Mouse (Mus musculus): ENCODE data around the gene Mucl3. TPM values are rescaled to one million over a fixed set of nuclear protein-coding genes. Genes with fewer than 3 reads are reported as not detected.

Gene Mucl3
- polyA plus RNA-seq, 1 experiment, result 0.26 TPM

Other genes starting within 250 kb of the Mucl3 start
- 52.5 and 53.5 TPM in 2 replicates for gene H2-Q6, start 218.8 kb downstream of the Mucl3 start, polyA plus RNA-seq (2012; rRNA removed)
- 127 and 155 TPM in 2 replicates for gene H2-Q7, start 204.5 kb downstream of the Mucl3 start, polyA plus RNA-seq (2012; rRNA removed)
- 7.5 and 13.8 TPM in 2 replicates for gene H2-Q10, start 173.6 kb downstream of the Mucl3 start, polyA plus RNA-seq (2012; rRNA removed)
- gene Pou5f1, start 137.7 kb downstream of the Mucl3 start, polyA plus RNA-seq (2012; rRNA removed), result not detected in 2 replicates
- gene Tcf19, start 126.9 kb downstream of the Mucl3 start, polyA plus RNA-seq (2012; rRNA removed), result 19.7 and 20.3 TPM in 2 replicates
- 6.5 and 6.9 TPM in 2 replicates for gene Cchcr1, start 126.6 kb downstream of the Mucl3 start, polyA plus RNA-seq (2012; rRNA removed)
- gene Psors1c2, start 110.5 kb downstream of the Mucl3 start, polyA plus RNA-seq (2012; rRNA removed), result 0.19 and 0.43 TPM in 2 replicates
- gene Cdsn, start 91.6 kb downstream of the Mucl3 start, polyA plus RNA-seq (2012; rRNA removed), result 1.2 and 1.4 TPM in 2 replicates
- not detected in 2 replicates for gene 2300002M23Rik, start 76.2 kb downstream of the Mucl3 start, polyA plus RNA-seq (2012; rRNA removed)
- gene Sfta2, start 42.1 kb downstream of the Mucl3 start, polyA plus RNA-seq (2012; rRNA removed), result not detected in 2 replicates
- not detected in 2 replicates for gene Gm9573, start 17.1 kb downstream of the Mucl3 start, polyA plus RNA-seq (2012; rRNA removed)
- 20.3 and 25.1 TPM in 2 replicates for gene Vars2, start 23.9 kb upstream of the Mucl3 start, polyA plus RNA-seq (2012; rRNA removed)
- gene Gtf2h4, start 30.0 kb upstream of the Mucl3 start, polyA plus RNA-seq (2012; rRNA removed), result 30.3 and 31.1 TPM in 2 replicates
- gene Ddr1, start 60.9 kb upstream of the Mucl3 start, polyA plus RNA-seq (2012; rRNA removed), result 39.0 and 48.9 TPM in 2 replicates
- 11.4 and 11.6 TPM in 2 replicates for gene Ier3, start 178.0 kb upstream of the Mucl3 start, polyA plus RNA-seq (2012; rRNA removed)
- 43.1 and 54.2 TPM in 2 replicates for gene Flot1, start 179.5 kb upstream of the Mucl3 start, polyA plus RNA-seq (2012; rRNA removed)
- 271 and 306 TPM in 2 replicates for gene Tubb5, start 194.6 kb upstream of the Mucl3 start, polyA plus RNA-seq (2012; rRNA removed)
- gene Mdc1, start 197.8 kb upstream of the Mucl3 start, polyA plus RNA-seq (2012; rRNA removed), result 4.8 and 7.8 TPM in 2 replicates
- gene Nrm, start 217.6 kb upstream of the Mucl3 start, polyA plus RNA-seq (2012; rRNA removed), result 24.8 and 27.0 TPM in 2 replicates
- gene Ppp1r18, start 221.9 kb upstream of the Mucl3 start, polyA plus RNA-seq (2012; rRNA removed), result 26.7 and 27.5 TPM in 2 replicates
- gene Dhx16, start 236.1 kb upstream of the Mucl3 start, polyA plus RNA-seq (2012; rRNA removed), result 67.2 and 82.6 TPM in 2 replicates